ENCODE assay signal across 12 mouse cellular contexts in the genomic region with DNA sequence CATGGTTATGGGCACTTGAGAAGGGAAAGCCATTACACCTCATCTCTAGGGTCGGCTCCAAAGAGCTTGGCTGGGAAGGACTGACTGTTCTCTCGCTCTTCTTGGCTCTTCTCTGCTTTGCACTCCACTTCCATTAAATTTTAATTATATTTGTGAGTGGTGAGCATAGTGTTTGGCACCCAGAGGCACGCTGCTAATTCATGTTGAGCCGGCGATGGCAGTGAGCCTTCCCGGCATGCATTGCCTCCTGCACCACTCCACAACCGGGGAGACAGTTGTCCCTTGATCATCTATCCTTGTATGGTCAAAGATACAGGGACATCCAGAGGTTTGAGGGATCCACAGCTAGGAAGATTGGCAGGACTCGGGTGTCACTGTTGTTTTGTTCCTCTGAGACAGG. TPM values are rescaled to one million over a fixed set of nuclear protein-coding genes. Genes with fewer than 3 reads are reported as not detected.
DNase-seq lines count a peak whose midpoint lies in the region; ATAC-seq and TF ChIP-seq lines count a peak whose summit lies in the region.
"Had no signal": no experiment of that assay in that cellular context is flagged by ENCODE, and none has a peak within 500 bp of the region (broad histone marks: within the 10 kb centered on the region; RNA-seq: fewer than 3 reads in every experiment).

No protein-coding gene starts in this region.

- H3K4me2 ChIP-seq in hindbrain, embryonic 13.5 days, result peak overlapping the region; percentile 44
- H3K4me2 ChIP-seq in hindbrain, embryonic 11.5 days (replicated peaks; ENCODE audit: low read depth, low read length), result no peak overlapping the region
- H3K4me2 ChIP-seq in midbrain, embryonic 13.5 days (replicated peaks), result peak overlapping the region; percentile 83; the same call in 1 of the 2 replicates
- H3K4me2 ChIP-seq in midbrain, embryonic 15.5 days, result peak overlapping the region; percentile 67
- H3K4me2 ChIP-seq: heart, embryonic 11.5 days; liver, embryonic 12.5 days; lung, embryonic 14.5 days had no signal

- peaks cover 8% of the 10 kb centered on the region; the same call in 1 of the 2 replicates for H3K27me3 ChIP-seq in hindbrain, embryonic 13.5 days
- H3K27me3 ChIP-seq in hindbrain, embryonic 11.5 days (ENCODE audit: control insufficient read depth, insufficient read depth, low read length), result peaks cover 15% of the 10 kb centered on the region
- peaks cover 19% of the 10 kb centered on the region; the same call in 1 of the 2 replicates for H3K27me3 ChIP-seq in midbrain, embryonic 13.5 days
- H3K27me3 ChIP-seq in midbrain, embryonic 10.5 days (ENCODE audit: low read depth, poor library complexity, severe bottlenecking), result peaks cover 76% of the 10 kb centered on the region
- H3K27me3 ChIP-seq in midbrain, embryonic 15.5 days (replicated peaks), result no peaks in the 10 kb centered on the region
- peaks cover 11% of the 10 kb centered on the region for H3K27me3 ChIP-seq in thymus, adult 2 months (ENCODE audit: control insufficient read depth, insufficient read depth, low read length)

- peak overlapping the region; percentile 69 for H3K27ac ChIP-seq in hindbrain, embryonic 13.5 days
- no peak overlapping the region for H3K27ac ChIP-seq in hindbrain, embryonic 11.5 days (ENCODE audit: low read depth, low read length)
- peak overlapping the region; percentile 51 for H3K27ac ChIP-seq in midbrain, embryonic 13.5 days
- H3K27ac ChIP-seq in midbrain, embryonic 10.5 days (replicated peaks), result no peak overlapping the region
- H3K27ac ChIP-seq in midbrain, embryonic 15.5 days, result peak overlapping the region; percentile 67
- H3K27ac ChIP-seq in thymus, adult 2 months (ENCODE audit: control insufficient read depth, insufficient read depth, low read length), result no peak overlapping the region
- H3K27ac ChIP-seq: liver, embryonic 12.5 days had no signal

- TF ChIP-seq POLR2A in thymus, adult 2 months (IDR thresholded peaks at IDR 0.05; ENCODE audit: control insufficient read depth, extremely low read depth, insufficient read depth, low read length, poor library complexity), result no peak

- H3K9ac ChIP-seq in hindbrain, embryonic 13.5 days, result 0 out of 2 replicates have a peak overlapping the region, but pooled peaks have one; percentile 56
- H3K9ac ChIP-seq in hindbrain, embryonic 11.5 days (ENCODE audit: low read depth, low read length), result no peak overlapping the region
- H3K9ac ChIP-seq in midbrain, embryonic 13.5 days (replicated peaks), result no peak overlapping the region
- H3K9ac ChIP-seq in midbrain, embryonic 15.5 days, result no peak overlapping the region
- H3K9ac ChIP-seq: liver, embryonic 12.5 days; lung, embryonic 14.5 days had no signal

- H3K36me3 ChIP-seq in hindbrain, embryonic 13.5 days, result 0 out of 2 replicates have a peak, but pooled peaks cover 8% of the 10 kb centered on the region
- no peaks in the 10 kb centered on the region for H3K36me3 ChIP-seq in hindbrain, embryonic 11.5 days (ENCODE audit: control insufficient read depth, insufficient read depth, low read length)
- H3K36me3 ChIP-seq in midbrain, embryonic 13.5 days, result no peaks in the 10 kb centered on the region
- no peaks in the 10 kb centered on the region for H3K36me3 ChIP-seq in midbrain, embryonic 10.5 days
- H3K36me3 ChIP-seq in midbrain, embryonic 15.5 days (replicated peaks), result no peaks in the 10 kb centered on the region
- no peaks in the 10 kb centered on the region for H3K36me3 ChIP-seq in thymus, adult 2 months (ENCODE audit: control insufficient read depth, insufficient read depth, low read length)
- H3K36me3 ChIP-seq: liver, embryonic 12.5 days had no signal

- 69% methylated on average over 8 of the region's 8 CpGs for whole genome bisulfite sequencing in hindbrain, embryonic 13.5 days
- 76% methylated on average over 8 of the region's 8 CpGs for WGBS in hindbrain, embryonic 11.5 days
- 63% methylated on average over 8 of the region's 8 CpGs for WGBS in midbrain, embryonic 13.5 days
- WGBS in midbrain, embryonic 10.5 days, result 79% methylated on average over 8 of the region's 8 CpGs
- WGBS in midbrain, embryonic 15.5 days, result 52% methylated on average over 8 of the region's 8 CpGs
- WGBS in thymus, adult 2 months, result 92% methylated on average over 8 of the region's 8 CpGs

- peaks cover 57% of the 10 kb centered on the region for H3K4me1 ChIP-seq in hindbrain, embryonic 13.5 days (replicated peaks)
- H3K4me1 ChIP-seq in hindbrain, embryonic 11.5 days (replicated peaks; ENCODE audit: control insufficient read depth, insufficient read depth, low read length), result peaks cover 8% of the 10 kb centered on the region
- H3K4me1 ChIP-seq in midbrain, embryonic 13.5 days (replicated peaks), result peaks cover 60% of the 10 kb centered on the region
- H3K4me1 ChIP-seq in midbrain, embryonic 10.5 days, result peaks cover 43% of the 10 kb centered on the region
- peaks cover 42% of the 10 kb centered on the region for H3K4me1 ChIP-seq in midbrain, embryonic 15.5 days
- peaks cover 16% of the 10 kb centered on the region for H3K4me1 ChIP-seq in thymus, adult 2 months (replicated peaks; ENCODE audit: control insufficient read depth, insufficient read depth, low read length)

- no peak for TF ChIP-seq CTCF in thymus, adult 2 months (IDR thresholded peaks at IDR 0.05; ENCODE audit: borderline replicate concordance, control insufficient read depth, extremely low read depth, insufficient read depth, low read length, poor library complexity)

- H3K4me3 ChIP-seq in hindbrain, embryonic 13.5 days, result peak overlapping the region; percentile 17; the same call in 1 of the 2 replicates
- H3K4me3 ChIP-seq in hindbrain, embryonic 11.5 days (ENCODE audit: low read depth, low read length), result no peak overlapping the region
- H3K4me3 ChIP-seq in midbrain, embryonic 13.5 days (replicated peaks), result no peak overlapping the region
- H3K4me3 ChIP-seq in midbrain, embryonic 10.5 days, result no peak overlapping the region
- H3K4me3 ChIP-seq in midbrain, embryonic 15.5 days, result peak overlapping the region; percentile 13; the same call in 1 of the 2 replicates
- no peak overlapping the region for H3K4me3 ChIP-seq in thymus, adult 2 months (ENCODE audit: control insufficient read depth, insufficient read depth, low read length)
- H3K4me3 ChIP-seq: liver, embryonic 12.5 days had no signal

- no peak for DNase-seq in hindbrain, embryonic 11.5 days (ENCODE audit: low spot score)
- no peak for DNase-seq in midbrain, embryonic 10.5 days (ENCODE audit: low spot score)
- DNase-seq in thymus, adult 2 months, result no peak
- DNase-seq in MN1 (ENCODE audit: low spot score), result no peak
- DNase-seq: heart, postnatal 14 days; kidney, adult 9 months; lung, embryonic 14.5 days had no signal

- H3K9me3 ChIP-seq in hindbrain, embryonic 13.5 days, result no peaks in the 10 kb centered on the region
- H3K9me3 ChIP-seq in hindbrain, embryonic 11.5 days (ENCODE audit: control insufficient read depth, low read length), result no peaks in the 10 kb centered on the region
- H3K9me3 ChIP-seq in midbrain, embryonic 13.5 days, result no peaks in the 10 kb centered on the region
- H3K9me3 ChIP-seq in midbrain, embryonic 10.5 days (replicated peaks), result no peaks in the 10 kb centered on the region
- H3K9me3 ChIP-seq in midbrain, embryonic 15.5 days, result no peaks in the 10 kb centered on the region
- H3K9me3 ChIP-seq: liver, embryonic 12.5 days had no signal

- no peak for ATAC-seq in hindbrain, embryonic 13.5 days (ENCODE audit: low FRiP score)
- ATAC-seq in hindbrain, embryonic 11.5 days (ENCODE audit: low FRiP score), result no peak
- ATAC-seq in midbrain, embryonic 13.5 days, result no peak
- no peak for ATAC-seq in midbrain, embryonic 15.5 days (replicated peaks)
- ATAC-seq: liver, embryonic 12.5 days had no signal

RNA-seq across cellular contexts. Expression of gene Spock2, which starts 4.0 kb away (rescaled TPM):
- 67.9 and 76.3 TPM in 2 replicates for polyA plus RNA-seq in hindbrain, embryonic 13.5 days (2015; fragmentation: Nextera tagmentation; extraction: Ambion mirVana)
- polyA plus RNA-seq in hindbrain, embryonic 11.5 days (2014; fragmentation: Nextera tagmentation; extraction: Ambion mirVana), result 19.2 and 19.3 TPM in 2 replicates
- 51.8 TPM in 2 replicates for polyA plus RNA-seq in midbrain, embryonic 13.5 days (2015; fragmentation: Nextera tagmentation; extraction: Ambion mirVana)
- polyA plus RNA-seq in midbrain, embryonic 10.5 days (2016; fragmentation: Nextera tagmentation; extraction: Ambion mirVana), result 7.9 and 16.0 TPM in 2 replicates
- polyA plus RNA-seq in midbrain, embryonic 15.5 days (2015; fragmentation: Nextera tagmentation; extraction: Ambion mirVana), result 106 and 113 TPM in 2 replicates
- 17.7 and 19.8 TPM in 2 replicates for polyA plus RNA-seq in thymus, adult 2 months (2012; rRNA removed)

Comparison
In these comparisons a context has a peak if more than half of its experiments do, and no peak if none do; other contexts are left out.
1. H3K27ac ChIP-seq: peak in hindbrain, embryonic 13.5 days (single experiment), midbrain, embryonic 13.5 days (single experiment) and midbrain, embryonic 15.5 days (single experiment); none in hindbrain, embryonic 11.5 days (single experiment), midbrain, embryonic 10.5 days (single experiment) and thymus, adult 2 months (single experiment).
2. H3K4me3 ChIP-seq: peak in hindbrain, embryonic 13.5 days (single experiment) and midbrain, embryonic 15.5 days (single experiment); none in hindbrain, embryonic 11.5 days (single experiment), midbrain, embryonic 13.5 days (single experiment), midbrain, embryonic 10.5 days (single experiment) and thymus, adult 2 months (single experiment).